Mouse (Mus musculus): ENCODE measurements around the gene Atp6v0a2. TPM values are rescaled to one million over a fixed set of nuclear protein-coding genes. Genes with fewer than 3 reads are reported as not detected.
A peak's percentile ranks its signal among the peaks of the same experiment; 100 is the strongest.
"Not testable (repeated sequence)": the region's sequence is repeated elsewhere in the genome, so short reads cannot be mapped to it uniquely, and the experiment has no call there.

Gene Atp6v0a2
- 35.6 and 38.6 TPM in 2 replicates for polyA plus RNA-seq (2014; fragmentation: Nextera tagmentation; extraction: Ambion mirVana)

DNA sequence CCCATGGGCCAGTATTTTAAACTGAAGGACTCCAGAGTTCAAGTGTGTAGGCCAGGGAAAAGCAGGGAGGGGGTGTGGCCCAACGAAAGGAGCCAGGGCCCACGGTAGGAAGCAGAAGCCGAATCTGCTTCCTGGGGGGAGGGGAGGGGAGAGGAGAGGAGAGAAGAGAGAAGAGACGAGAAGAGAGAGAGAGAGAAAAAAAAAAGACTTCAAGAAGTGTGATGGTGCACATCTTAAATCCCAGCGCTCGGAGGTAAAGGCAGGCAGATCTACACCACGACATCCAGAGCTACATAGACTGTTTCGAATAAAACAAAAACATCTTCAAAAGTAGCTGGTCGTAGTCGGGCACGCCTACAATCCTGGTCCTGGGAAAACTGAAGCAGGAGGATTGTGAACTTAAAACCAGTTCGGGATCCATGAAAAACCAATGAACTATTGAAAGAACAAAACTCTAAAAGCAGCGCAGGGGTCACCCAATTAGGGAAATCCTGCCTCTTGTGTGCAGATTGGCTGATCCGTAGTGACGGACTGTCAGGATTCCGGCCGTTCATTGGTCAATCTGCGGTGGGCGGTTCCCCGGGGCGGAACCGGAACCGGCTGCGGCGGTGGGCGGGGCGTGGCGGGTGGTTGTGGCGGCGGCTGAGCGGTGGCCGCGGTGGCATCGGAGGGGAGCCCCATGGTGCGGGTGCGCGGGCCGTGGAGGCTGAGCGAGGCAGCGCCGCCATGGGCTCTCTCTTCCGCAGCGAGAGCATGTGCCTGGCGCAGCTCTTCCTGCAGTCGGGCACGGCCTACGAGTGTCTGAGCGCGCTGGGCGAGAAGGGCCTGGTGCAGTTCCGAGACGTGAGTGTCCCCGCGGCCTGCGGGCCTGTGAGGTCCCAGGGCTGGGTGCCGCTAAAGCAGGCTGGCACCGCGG is at the start of gene Atp6v0a2:
Gene Atp6v0a2 (plus strand): TSS at position 129 of the 916 bp plus-strand sequence.
- Histone ChIP-seq H3K27me3 (ENCODE audit: control insufficient read depth, insufficient read depth, low read length) (no peaks in the 10 kb centered on the region), H3K27ac (ENCODE audit: low read depth, low read length) (peak within 1 kb of the TSS; percentile 83), H3K9me3 (replicated peaks; ENCODE audit: control insufficient read depth, low read length) (no peaks in the 10 kb centered on the region), H3K9ac (ENCODE audit: low read depth, low read length) (peak within 1 kb of the TSS; percentile 83), H3K4me1 (ENCODE audit: control insufficient read depth, insufficient read depth, low read length) (peaks cover 10% of the 10 kb centered on the region), H3K4me3 (ENCODE audit: low read depth, low read length) (peak within 1 kb of the TSS; percentile 85), H3K36me3 (ENCODE audit: control insufficient read depth, insufficient read depth, low read length) (no peaks in the 10 kb centered on the region), H3K4me2 (peak within 1 kb of the TSS; percentile 89)
- under 1% methylated on average over 58 of the region's 58 CpGs for WGBS (ENCODE audit: insufficient replicate concordance)
- peak; percentile 94 for ATAC-seq (replicated peaks; ENCODE audit: insufficient number of reproducible peaks, low FRiP score, low TSS enrichment)

DNA sequence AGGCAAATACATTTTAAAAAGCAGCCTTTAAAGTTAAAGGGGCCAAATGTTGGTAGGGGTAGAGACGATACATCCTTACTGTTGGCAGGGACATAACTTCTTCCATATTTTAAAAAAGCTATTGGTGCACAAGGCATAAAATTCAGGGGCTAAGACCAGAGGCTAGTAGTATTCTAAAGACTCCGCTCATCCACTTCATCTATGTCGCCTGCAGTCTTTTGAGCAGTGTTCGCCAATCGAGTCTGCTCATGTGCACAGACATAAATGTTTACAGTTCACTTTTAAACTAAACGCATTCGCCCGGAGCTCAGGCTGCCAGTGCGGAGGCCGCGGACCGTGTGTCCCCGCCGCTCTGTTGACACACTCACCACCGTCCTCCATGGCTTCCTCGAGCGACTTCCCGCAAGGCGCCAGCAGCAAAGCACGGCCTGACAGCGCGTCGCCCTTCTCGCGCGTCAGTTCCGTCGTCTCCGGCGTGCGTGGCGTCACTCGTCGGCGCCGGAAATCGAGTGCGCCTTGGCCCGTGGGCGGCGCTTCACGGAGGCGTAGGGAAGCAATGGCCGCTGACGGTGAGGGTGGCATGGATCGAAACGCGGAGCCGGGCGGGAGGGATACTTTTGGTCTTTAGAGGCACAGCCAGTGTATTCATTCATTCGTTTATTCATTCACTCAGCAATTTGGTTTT is 49.6 kb upstream of the Atp6v0a2 start, which contains the start of the genes Eif2b1 and Gtf2h3:
Gene Eif2b1 (minus strand): TSS at position 499 of the 685 bp plus-strand sequence.
Gene Gtf2h3 (plus strand): TSS at position 508 of the 685 bp plus-strand sequence.
- ATAC-seq (replicated peaks; ENCODE audit: insufficient number of reproducible peaks, low FRiP score, low TSS enrichment): peak; percentile 80
- Histone ChIP-seq H3K9me3 (replicated peaks; ENCODE audit: control insufficient read depth, low read length) (no peaks in the 10 kb centered on the region), H3K27me3 (ENCODE audit: control insufficient read depth, insufficient read depth, low read length) (no peaks in the 10 kb centered on the region), H3K4me3 (ENCODE audit: low read depth, low read length) (peak within 1 kb of the TSS; percentile 81), H3K9ac (ENCODE audit: low read depth, low read length) (peak within 1 kb of the TSS; percentile 77), H3K4me1 (ENCODE audit: control insufficient read depth, insufficient read depth, low read length) (peaks cover 9% of the 10 kb centered on the region), H3K4me2 (peak within 1 kb of the TSS; percentile 80), H3K36me3 (ENCODE audit: control insufficient read depth, insufficient read depth, low read length) (peaks cover 13% of the 10 kb centered on the region), H3K27ac (ENCODE audit: low read depth, low read length) (no peak within 1 kb of the TSS)
- 1% methylated on average over 51 of the region's 51 CpGs for WGBS (ENCODE audit: insufficient replicate concordance)

DNA sequence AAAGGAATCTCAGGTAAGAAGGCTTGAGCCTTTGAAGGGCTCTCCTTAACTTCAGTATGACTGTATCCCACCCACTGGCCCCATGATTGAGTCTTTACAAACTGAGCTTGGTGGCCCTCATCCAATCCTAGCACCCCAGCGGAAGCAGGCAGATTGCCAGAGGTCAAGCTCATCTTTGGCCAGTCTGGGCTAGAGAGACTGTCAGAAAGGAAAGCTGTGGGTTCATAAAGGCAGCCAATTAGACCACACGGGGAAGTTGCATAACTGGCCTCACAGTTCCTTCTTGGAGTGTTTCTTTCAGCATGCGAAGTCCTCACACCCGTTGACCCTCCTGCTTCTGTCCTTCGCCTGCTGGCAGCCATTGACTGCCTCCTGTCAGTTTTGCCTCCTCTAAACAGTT is 45.9 kb upstream of the Atp6v0a2 start:
- ATAC-seq (replicated peaks; ENCODE audit: insufficient number of reproducible peaks, low FRiP score, low TSS enrichment): no peak
- Histone ChIP-seq H3K4me2 (no peak overlapping the region), H3K36me3 (ENCODE audit: control insufficient read depth, insufficient read depth, low read length) (peaks cover 16% of the 10 kb centered on the region; the same call in 1 of the 2 replicates), H3K27ac (ENCODE audit: low read depth, low read length) (no peak overlapping the region), H3K9me3 (replicated peaks; ENCODE audit: control insufficient read depth, low read length) (no peaks in the 10 kb centered on the region), H3K4me1 (ENCODE audit: control insufficient read depth, insufficient read depth, low read length) (peaks cover 9% of the 10 kb centered on the region), H3K4me3 (ENCODE audit: low read depth, low read length) (no peak overlapping the region), H3K27me3 (ENCODE audit: control insufficient read depth, insufficient read depth, low read length) (no peaks in the 10 kb centered on the region), H3K9ac (ENCODE audit: low read depth, low read length) (no peak overlapping the region)
- 92% methylated on average over 5 of the region's 5 CpGs for WGBS (ENCODE audit: insufficient replicate concordance)

- WGBS (ENCODE audit: insufficient replicate concordance): 91% methylated on average over 3 of the region's 3 CpGs
- ATAC-seq (replicated peaks; ENCODE audit: insufficient number of reproducible peaks, low FRiP score, low TSS enrichment): no peak
- H3K9me3 ChIP-seq (replicated peaks; ENCODE audit: control insufficient read depth, low read length): no peaks in the 10 kb centered on the region
- no peak overlapping the region for H3K27ac ChIP-seq (ENCODE audit: low read depth, low read length)
- peaks cover 22% of the 10 kb centered on the region; the same call in 1 of the 2 replicates for H3K36me3 ChIP-seq (ENCODE audit: control insufficient read depth, insufficient read depth, low read length)
- H3K4me1 ChIP-seq (ENCODE audit: control insufficient read depth, insufficient read depth, low read length): no peaks in the 10 kb centered on the region
- H3K9ac ChIP-seq (ENCODE audit: low read depth, low read length): no peak overlapping the region
- H3K4me2 ChIP-seq: no peak overlapping the region
- no peak overlapping the region for H3K4me3 ChIP-seq (ENCODE audit: low read depth, low read length)
- H3K27me3 ChIP-seq (ENCODE audit: control insufficient read depth, insufficient read depth, low read length): no peaks in the 10 kb centered on the region
These were observed 35.6 kb upstream of the Atp6v0a2 start for GRCm38 (mm10) chr5:124592768-124593167.

GRCm38 (mm10) chr5:124598224-124599174 is 29.9 kb upstream of the Atp6v0a2 start:
- H3K4me1 ChIP-seq (ENCODE audit: control insufficient read depth, insufficient read depth, low read length): peaks cover 5% of the 10 kb centered on the region
- no peaks in the 10 kb centered on the region for H3K9me3 ChIP-seq (replicated peaks; ENCODE audit: control insufficient read depth, low read length)
- H3K27ac ChIP-seq (ENCODE audit: low read depth, low read length): no peak overlapping the region
- peak overlapping the region; percentile 78 for H3K9ac ChIP-seq (ENCODE audit: low read depth, low read length)
- peak; percentile 91 for ATAC-seq (replicated peaks; ENCODE audit: insufficient number of reproducible peaks, low FRiP score, low TSS enrichment)
- 7% methylated on average over 30 of the region's 30 CpGs for WGBS (ENCODE audit: insufficient replicate concordance)
- H3K36me3 ChIP-seq (ENCODE audit: control insufficient read depth, insufficient read depth, low read length): peaks cover 13% of the 10 kb centered on the region; the same call in 1 of the 2 replicates
- no peaks in the 10 kb centered on the region for H3K27me3 ChIP-seq (ENCODE audit: control insufficient read depth, insufficient read depth, low read length)
- peak overlapping the region; percentile 90 for H3K4me2 ChIP-seq
- H3K4me3 ChIP-seq (ENCODE audit: low read depth, low read length): peak overlapping the region; percentile 93

DNA sequence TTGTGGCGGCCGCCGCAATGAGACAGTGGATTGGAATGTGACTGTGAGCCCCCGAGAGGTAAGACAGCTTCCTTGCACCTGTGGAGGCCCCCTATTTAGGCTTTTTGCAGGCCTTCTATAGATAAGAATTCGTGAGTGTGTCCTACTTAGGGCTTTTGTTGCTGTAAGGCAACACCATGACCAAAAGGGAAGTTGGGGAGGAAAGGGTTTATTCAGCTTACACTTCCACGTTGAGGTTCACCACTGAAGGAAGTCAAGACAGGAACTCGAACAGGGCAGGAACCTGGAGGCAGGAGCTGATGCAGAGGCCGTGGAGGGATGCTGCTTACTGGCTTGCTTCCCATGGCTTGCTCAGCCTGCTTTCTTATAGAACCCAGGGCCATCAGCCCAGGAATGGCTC is 28.6 kb upstream of the Atp6v0a2 start:
- H3K4me3 ChIP-seq (ENCODE audit: low read depth, low read length): not testable (repeated sequence)

DNA sequence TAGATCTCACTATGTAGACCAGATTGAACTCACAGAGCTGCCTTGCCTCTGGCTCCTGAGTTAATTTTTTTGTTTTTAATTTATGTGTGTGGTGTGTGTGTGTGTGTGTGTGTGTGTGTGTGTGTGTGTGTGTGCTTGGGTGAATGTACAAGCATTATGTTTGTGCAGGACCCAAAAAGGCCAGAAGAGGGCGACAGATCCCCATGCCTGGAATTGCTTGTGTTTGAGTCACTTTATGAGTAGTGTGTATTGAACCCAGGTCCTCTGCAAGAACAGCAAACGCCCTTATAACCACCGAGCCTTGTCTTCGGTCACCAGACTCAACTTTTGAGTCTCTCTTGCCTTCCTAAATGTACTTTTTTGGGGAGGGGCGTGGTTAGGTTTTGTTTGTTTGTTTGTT is 26.0 kb upstream of the Atp6v0a2 start:
- Histone ChIP-seq H3K36me3 (ENCODE audit: control insufficient read depth, insufficient read depth, low read length) (no peaks in the 10 kb centered on the region), H3K9me3 (replicated peaks; ENCODE audit: control insufficient read depth, low read length) (no peaks in the 10 kb centered on the region), H3K27me3 (ENCODE audit: control insufficient read depth, insufficient read depth, low read length) (no peaks in the 10 kb centered on the region), H3K9ac (ENCODE audit: low read depth, low read length) (no peak overlapping the region), H3K4me2 (no peak overlapping the region), H3K4me3 (ENCODE audit: low read depth, low read length) (no peak overlapping the region), H3K4me1 (ENCODE audit: control insufficient read depth, insufficient read depth, low read length) (peaks cover 5% of the 10 kb centered on the region), H3K27ac (ENCODE audit: low read depth, low read length) (no peak overlapping the region)
- 62% methylated on average over 5 of the region's 5 CpGs for WGBS (ENCODE audit: insufficient replicate concordance)
- no peak for ATAC-seq (replicated peaks; ENCODE audit: insufficient number of reproducible peaks, low FRiP score, low TSS enrichment)

More for the DNA sequence above, 28.6 kb upstream of the Atp6v0a2 start:
- not testable (repeated sequence) for H3K36me3 ChIP-seq (ENCODE audit: control insufficient read depth, insufficient read depth, low read length); H3K4me2 ChIP-seq; H3K9ac ChIP-seq (ENCODE audit: low read depth, low read length); H3K4me1 ChIP-seq (ENCODE audit: control insufficient read depth, insufficient read depth, low read length); ATAC-seq (replicated peaks; ENCODE audit: insufficient number of reproducible peaks, low FRiP score, low TSS enrichment); H3K27me3 ChIP-seq (ENCODE audit: control insufficient read depth, insufficient read depth, low read length); H3K9me3 ChIP-seq (replicated peaks; ENCODE audit: control insufficient read depth, low read length); H3K27ac ChIP-seq (ENCODE audit: low read depth, low read length)
- 55% methylated on average over 8 of the region's 8 CpGs for WGBS (ENCODE audit: insufficient replicate concordance)

DNA sequence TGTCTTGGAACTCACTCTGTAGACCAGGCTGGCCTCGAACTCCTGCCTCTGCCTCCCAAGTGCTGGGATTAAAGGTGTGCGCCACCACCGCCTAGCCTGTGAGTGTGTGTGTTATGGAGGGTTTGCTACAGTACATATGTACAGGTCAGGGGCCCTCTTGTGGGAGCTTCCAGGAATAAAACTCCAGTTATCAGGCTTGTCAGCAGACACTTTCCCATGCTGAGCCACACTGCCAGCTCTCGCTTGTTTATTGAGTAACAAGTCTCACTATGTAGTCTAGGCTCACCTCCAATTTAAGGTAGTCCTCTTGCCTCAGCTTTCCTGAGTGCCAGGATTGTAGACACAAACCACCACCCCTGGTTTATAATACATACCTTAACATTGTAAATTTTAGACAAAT is 24.1 kb upstream of the Atp6v0a2 start:
- Histone ChIP-seq H3K4me2 (no peak overlapping the region), H3K36me3 (ENCODE audit: control insufficient read depth, insufficient read depth, low read length) (peaks cover 3% of the 10 kb centered on the region; the same call in 1 of the 2 replicates), H3K9ac (ENCODE audit: low read depth, low read length) (no peak overlapping the region), H3K4me1 (ENCODE audit: control insufficient read depth, insufficient read depth, low read length) (peaks cover under 1% of the 10 kb centered on the region), H3K27me3 (ENCODE audit: control insufficient read depth, insufficient read depth, low read length) (no peaks in the 10 kb centered on the region), H3K4me3 (ENCODE audit: low read depth, low read length) (no peak overlapping the region), H3K27ac (ENCODE audit: low read depth, low read length) (no peak overlapping the region), H3K9me3 (replicated peaks; ENCODE audit: control insufficient read depth, low read length) (no peaks in the 10 kb centered on the region)
- WGBS (ENCODE audit: insufficient replicate concordance): 74% methylated on average over 4 of the region's 4 CpGs
- ATAC-seq (replicated peaks; ENCODE audit: insufficient number of reproducible peaks, low FRiP score, low TSS enrichment): no peak
